Mouse (Mus musculus): ENCODE measurements around the gene Zfp729a. TPM values are rescaled to one million over a fixed set of nuclear protein-coding genes. Genes with fewer than 3 reads are reported as not detected.
A peak's percentile ranks its signal among the peaks of the same experiment; 100 is the strongest.
"Not testable (repeated sequence)": the region's sequence is repeated elsewhere in the genome, so short reads cannot be mapped to it uniquely, and the experiment has no call there.

The Zfp729a gene
- total RNA-seq (2012; rRNA removed): 6.4 and 6.8 TPM in 2 replicates

DNA sequence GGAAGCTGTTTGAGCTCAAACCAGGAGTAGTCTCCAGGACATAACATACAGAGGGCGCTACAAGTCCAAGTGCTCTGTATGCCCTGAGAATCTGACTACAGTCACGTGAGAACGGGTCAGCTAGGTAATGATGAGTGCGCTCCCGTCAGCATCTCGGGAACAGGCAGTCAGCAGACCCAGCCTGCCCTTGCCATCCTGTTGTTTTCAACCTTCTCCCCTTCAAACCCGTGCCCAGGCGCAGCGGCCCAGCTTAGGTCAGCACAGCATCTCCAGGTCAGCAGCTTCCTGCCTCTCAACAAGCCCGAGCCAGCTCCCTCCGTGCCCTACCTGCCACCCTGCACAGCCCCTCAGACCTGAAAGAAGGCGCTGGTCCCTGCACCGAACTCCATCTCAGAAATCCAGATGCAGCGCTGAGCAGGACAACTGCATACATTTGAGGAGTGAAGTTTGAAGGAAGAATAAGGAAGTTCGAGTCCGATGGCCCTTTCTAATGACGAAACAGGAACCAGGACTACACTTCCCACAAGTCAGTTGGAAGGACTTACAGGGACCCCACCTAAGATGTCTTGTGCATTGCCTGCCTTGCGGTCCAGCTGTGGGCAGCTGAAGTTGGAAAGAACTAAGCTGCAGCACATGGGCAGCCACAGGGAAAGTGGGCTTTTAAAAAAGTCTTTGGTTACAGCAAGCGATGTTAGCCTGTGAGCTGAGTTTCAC, at the start of gene Zfp729a, which contains the start of gene Gm49345:
TSS of gene Zfp729a (minus strand) at position 498 of the 714 bp plus-strand sequence.
TSS of gene Gm49345 (minus strand) at position 476 of the 714 bp plus-strand sequence.
- H3K36me3 ChIP-seq (ENCODE audit: control insufficient read depth, insufficient read depth, low read length, poor library complexity, severe bottlenecking): no peaks in the 10 kb centered on the region
- TF ChIP-seq CHD2 (IDR thresholded peaks at IDR 0.05; ENCODE audit: low read depth, low read length) (no peak), MAFK (IDR thresholded peaks at IDR 0.05; ENCODE audit: insufficient read depth, low read depth, low read length) (no peak), ZNF384 (IDR thresholded peaks at IDR 0.05; ENCODE audit: low read depth, low read length) (peak; percentile 55; the same call in 1 of the 2 replicates), ZC3H11A (IDR thresholded peaks at IDR 0.05; ENCODE audit: borderline replicate concordance, low read depth, low read length) (no peak), HCFC1 (IDR thresholded peaks at IDR 0.05; ENCODE audit: borderline replicate concordance, insufficient read depth, low read length) (peak; percentile 96)
- peaks cover 0 to 2% of the 10 kb centered on the region in 2 experiments; a peak in 1 of 4 replicates for H3K4me1 ChIP-seq (ENCODE audit: control insufficient read depth in 2 of 2, insufficient read depth in 2 of 2, low read length in 2 of 2, poor library complexity in 1 of 2)
- peak within 1 kb of the TSS; percentile 70 for H3K27ac ChIP-seq (ENCODE audit: insufficient read depth, low read depth, low read length, poor library complexity, severe bottlenecking)
- peak within 1 kb of the TSS; percentile 85 for H3K9ac ChIP-seq (ENCODE audit: insufficient read depth, low read depth, low read length, poor library complexity, severe bottlenecking)
- H3K9me3 ChIP-seq (ENCODE audit: control insufficient read depth, insufficient read depth, low read depth, low read length): no peaks in the 10 kb centered on the region
- in situ Hi-C loops (cut with MboI; ENCODE audit: low sequenced_read_pairs in 2 of 2, unreplicated experiment in 2 of 2): no loop called here
- peak; percentile 69 for DNase-seq (ENCODE audit: low read depth, low spot score)
- H3K4me3 ChIP-seq (ENCODE audit: insufficient read depth in 1 of 2, low read depth in 1 of 2, low read length in 2 of 2, poor library complexity in 1 of 2, severe bottlenecking in 1 of 2): peak within 1 kb of the TSS; percentile 80 to 95

DNA sequence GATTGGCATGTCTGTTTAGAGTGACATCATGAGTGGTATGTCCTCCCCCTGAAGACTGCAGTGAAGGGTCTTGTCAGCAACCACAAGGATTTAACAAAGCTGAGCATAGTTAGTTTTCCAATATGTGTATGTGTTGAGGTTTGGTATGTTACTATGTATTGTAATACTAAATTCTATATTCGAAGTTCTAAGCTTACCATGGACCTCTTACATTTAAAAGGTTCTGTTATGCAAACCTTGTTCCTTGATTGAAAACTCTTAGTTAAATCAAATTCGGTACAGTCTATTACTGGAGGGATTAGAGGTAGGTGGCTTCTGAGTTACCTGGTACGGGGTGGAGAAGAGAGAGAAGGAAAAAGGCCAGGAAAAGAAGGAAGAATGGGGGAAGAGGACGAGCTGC, 49.4 kb upstream of the Zfp729a start, which contains the start of gene Zfp738:
TSS of gene Zfp738 (minus strand) at position 101 of the 400 bp plus-strand sequence.
- H3K9ac ChIP-seq (ENCODE audit: insufficient read depth, low read depth, low read length, poor library complexity, severe bottlenecking): no peak within 1 kb of the TSS
- DNase-seq (ENCODE audit: low read depth, low spot score): no peak
- no peaks in the 10 kb centered on the region for H3K4me1 ChIP-seq (ENCODE audit: control insufficient read depth in 2 of 2, insufficient read depth in 2 of 2, low read length in 2 of 2, poor library complexity in 1 of 2)
- in situ Hi-C loops (cut with MboI; ENCODE audit: low sequenced_read_pairs in 2 of 2, unreplicated experiment in 2 of 2): no loop called here
- H3K36me3 ChIP-seq (ENCODE audit: control insufficient read depth, insufficient read depth, low read length, poor library complexity, severe bottlenecking): no peaks in the 10 kb centered on the region
- TF ChIP-seq CHD2 (IDR thresholded peaks at IDR 0.05; ENCODE audit: low read depth, low read length) (no peak), HCFC1 (IDR thresholded peaks at IDR 0.05; ENCODE audit: borderline replicate concordance, insufficient read depth, low read length) (no peak), ZNF384 (IDR thresholded peaks at IDR 0.05; ENCODE audit: low read depth, low read length) (no peak), ZC3H11A (IDR thresholded peaks at IDR 0.05; ENCODE audit: borderline replicate concordance, low read depth, low read length) (no peak), MAFK (IDR thresholded peaks at IDR 0.05; ENCODE audit: insufficient read depth, low read depth, low read length) (no peak)
- H3K4me3 ChIP-seq (ENCODE audit: insufficient read depth in 1 of 2, low read depth in 1 of 2, low read length in 2 of 2, poor library complexity in 1 of 2, severe bottlenecking in 1 of 2): no peak within 1 kb of the TSS
- no peak within 1 kb of the TSS for H3K27ac ChIP-seq (ENCODE audit: insufficient read depth, low read depth, low read length, poor library complexity, severe bottlenecking)
- no peaks in the 10 kb centered on the region for H3K9me3 ChIP-seq (ENCODE audit: control insufficient read depth, insufficient read depth, low read depth, low read length)

DNA sequence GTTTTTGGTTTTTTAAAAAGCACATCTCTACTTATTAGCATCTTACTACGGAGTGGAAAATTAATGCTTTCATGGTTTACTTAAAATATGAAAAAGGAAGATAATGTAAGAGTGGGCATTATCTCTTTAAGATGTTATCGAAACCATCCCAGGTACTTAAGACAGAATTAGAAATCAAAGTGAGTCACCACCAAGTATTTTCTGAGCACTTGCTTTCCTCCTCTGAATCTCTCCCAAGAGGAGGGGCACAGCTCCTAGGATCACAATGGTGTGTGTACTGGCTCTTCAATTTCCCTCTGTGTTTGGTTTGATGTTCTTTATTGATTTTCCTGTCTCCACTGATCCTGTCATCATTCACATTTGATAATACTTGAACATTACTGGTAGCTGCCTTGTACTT, 46.2 kb upstream of the Zfp729a start:
- H3K27ac ChIP-seq (ENCODE audit: insufficient read depth, low read depth, low read length, poor library complexity, severe bottlenecking); H3K9ac ChIP-seq (ENCODE audit: insufficient read depth, low read depth, low read length, poor library complexity, severe bottlenecking); H3K36me3 ChIP-seq (ENCODE audit: control insufficient read depth, insufficient read depth, low read length, poor library complexity, severe bottlenecking); in situ Hi-C loops (cut with MboI; ENCODE audit: low sequenced_read_pairs in 2 of 2, unreplicated experiment in 2 of 2); H3K9me3 ChIP-seq (ENCODE audit: control insufficient read depth, insufficient read depth, low read depth, low read length); H3K4me1 ChIP-seq (ENCODE audit: control insufficient read depth in 2 of 2, insufficient read depth in 2 of 2, low read length in 2 of 2, poor library complexity in 1 of 2); DNase-seq (ENCODE audit: low read depth, low spot score): not testable (repeated sequence)
- peak overlapping the region; percentile 69 to 76; a peak in 3 of 4 replicates for H3K4me3 ChIP-seq (ENCODE audit: insufficient read depth in 1 of 2, low read depth in 1 of 2, low read length in 2 of 2, poor library complexity in 1 of 2, severe bottlenecking in 1 of 2)

DNA sequence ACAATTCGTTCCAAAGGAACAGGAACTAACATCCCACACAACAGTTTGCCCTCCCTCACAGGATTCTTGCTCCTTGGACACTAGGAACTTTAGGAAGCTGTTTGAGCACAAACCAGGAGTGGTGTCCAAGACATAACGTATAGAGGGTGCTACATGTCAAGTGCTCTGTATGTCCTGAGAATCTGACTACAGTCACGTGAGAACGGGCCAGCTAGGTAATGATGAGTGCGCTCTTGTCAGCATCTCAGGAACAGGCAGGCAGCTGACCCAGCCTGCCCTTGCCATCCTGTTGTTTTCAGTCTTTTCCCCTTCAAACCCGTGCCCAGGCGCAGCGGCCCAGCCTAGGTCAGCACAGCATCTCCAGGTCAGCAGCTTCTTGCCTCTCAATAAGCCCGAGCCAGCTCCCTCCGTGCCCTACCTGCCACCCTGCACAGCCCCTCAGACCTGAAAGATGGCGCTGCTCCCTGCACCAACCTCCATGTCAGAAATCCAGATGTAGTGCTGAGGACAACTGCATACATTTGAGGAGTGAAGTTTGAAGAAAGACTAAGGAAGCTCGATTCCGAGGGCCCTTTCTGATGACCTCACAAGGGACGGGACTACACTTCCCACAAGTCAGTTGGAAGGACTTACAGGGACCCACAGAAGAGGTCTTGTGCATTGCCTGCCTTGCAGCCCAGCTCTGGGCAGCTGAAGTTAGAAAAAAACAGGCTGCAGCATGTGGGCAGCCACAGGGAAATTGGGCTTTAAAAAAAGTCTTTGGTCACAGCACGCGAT, 45.6 kb upstream of the Zfp729a start:
- H3K9me3 ChIP-seq (ENCODE audit: control insufficient read depth, insufficient read depth, low read depth, low read length); H3K4me1 ChIP-seq (ENCODE audit: control insufficient read depth in 2 of 2, insufficient read depth in 2 of 2, low read length in 2 of 2, poor library complexity in 1 of 2); H3K36me3 ChIP-seq (ENCODE audit: control insufficient read depth, insufficient read depth, low read length, poor library complexity, severe bottlenecking); in situ Hi-C loops (cut with MboI; ENCODE audit: low sequenced_read_pairs in 2 of 2, unreplicated experiment in 2 of 2): not testable (repeated sequence)
- Histone ChIP-seq H3K4me3 (ENCODE audit: insufficient read depth in 1 of 2, low read depth in 1 of 2, low read length in 2 of 2, poor library complexity in 1 of 2, severe bottlenecking in 1 of 2) (peak overlapping the region; percentile 69 to 76), H3K9ac (ENCODE audit: insufficient read depth, low read depth, low read length, poor library complexity, severe bottlenecking) (peak overlapping the region; percentile 73), H3K27ac (ENCODE audit: insufficient read depth, low read depth, low read length, poor library complexity, severe bottlenecking) (peak overlapping the region; percentile 24; the same call in 1 of the 2 replicates)
- DNase-seq (ENCODE audit: low read depth, low spot score): peak; percentile 66
- TF ChIP-seq HCFC1 (IDR thresholded peaks at IDR 0.05; ENCODE audit: borderline replicate concordance, insufficient read depth, low read length) (peak; percentile 93), ZNF384 (IDR thresholded peaks at IDR 0.05; ENCODE audit: low read depth, low read length) (peak; percentile 98)
